Mouse (Mus musculus) left cerebral cortex, adult 11 months (tissue): ENCODE results near the gene Arhgef28.

Experiments
- DNase-seq: peaks from one replicate; pipeline ENCODE4 v3.0.0; 2022; ENCODE audit warnings: low spot score

Gene Arhgef28

DNA sequence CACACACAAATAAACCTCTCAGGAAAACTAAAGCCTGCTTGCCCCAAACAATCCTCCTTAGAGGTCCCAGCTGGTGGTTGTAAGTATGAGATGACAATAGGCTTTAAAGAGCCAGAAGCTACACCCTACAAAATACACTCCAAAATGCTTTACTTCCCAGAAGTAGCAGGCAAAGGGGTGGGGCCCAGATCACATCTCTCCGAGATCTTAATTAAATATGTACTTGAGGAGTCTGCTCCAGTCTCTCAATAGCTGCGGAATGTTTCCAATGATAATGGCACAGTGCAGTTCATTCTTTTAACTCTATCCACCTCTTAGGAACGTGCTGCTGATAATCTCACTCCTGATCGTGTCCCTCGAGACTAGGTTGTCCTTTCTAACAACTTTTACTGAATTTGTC, 240.2 kb downstream of the Arhgef28 start:
- no peak for DNase-seq

DNA sequence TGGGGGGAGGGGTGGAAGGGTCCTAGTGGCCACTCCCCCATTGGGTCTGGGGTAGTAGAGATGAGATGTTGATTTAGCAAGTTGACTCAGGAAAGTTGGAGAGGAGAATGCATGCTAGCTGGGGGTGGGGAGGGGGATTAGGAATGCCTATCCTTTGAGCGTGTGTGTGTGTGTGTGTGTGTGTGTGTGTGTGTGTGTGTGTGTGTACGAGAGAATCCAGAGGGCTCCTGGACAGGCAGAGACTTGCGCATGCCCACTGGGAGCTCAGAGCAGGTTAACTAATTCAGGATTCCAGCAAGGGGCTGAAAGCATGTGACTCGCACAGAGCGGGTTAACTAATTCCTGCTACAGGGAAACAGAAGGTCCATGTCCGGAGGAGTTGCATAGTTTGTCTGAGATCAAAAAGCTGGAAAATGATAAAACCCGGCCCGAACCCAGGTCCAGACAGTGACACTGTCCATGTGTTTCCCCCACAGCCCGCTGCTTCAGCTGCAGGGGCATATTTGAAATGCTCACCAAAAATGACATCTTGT, 241.3 kb downstream of the Arhgef28 start:
- no peak for DNase-seq

DNA sequence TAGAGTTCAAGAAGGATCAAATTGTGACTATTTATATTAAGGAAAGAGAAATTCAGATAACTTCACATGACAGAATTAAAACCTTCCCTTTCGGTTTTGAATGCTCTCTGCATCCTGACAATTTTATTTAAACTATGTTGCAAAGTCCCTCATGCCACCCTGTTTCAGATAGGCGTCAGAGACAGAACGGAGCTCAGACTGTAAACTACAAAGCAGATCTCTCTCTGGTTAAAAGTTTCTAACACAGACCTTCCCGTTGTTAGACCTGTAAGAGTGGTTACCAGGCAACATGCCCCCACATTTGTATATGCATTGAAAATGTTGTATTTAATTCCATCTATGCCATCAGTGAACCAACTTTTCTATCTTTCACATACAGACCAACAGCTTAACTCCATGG, 246.1 kb downstream of the Arhgef28 start:
- DNase-seq = no peak

DNA sequence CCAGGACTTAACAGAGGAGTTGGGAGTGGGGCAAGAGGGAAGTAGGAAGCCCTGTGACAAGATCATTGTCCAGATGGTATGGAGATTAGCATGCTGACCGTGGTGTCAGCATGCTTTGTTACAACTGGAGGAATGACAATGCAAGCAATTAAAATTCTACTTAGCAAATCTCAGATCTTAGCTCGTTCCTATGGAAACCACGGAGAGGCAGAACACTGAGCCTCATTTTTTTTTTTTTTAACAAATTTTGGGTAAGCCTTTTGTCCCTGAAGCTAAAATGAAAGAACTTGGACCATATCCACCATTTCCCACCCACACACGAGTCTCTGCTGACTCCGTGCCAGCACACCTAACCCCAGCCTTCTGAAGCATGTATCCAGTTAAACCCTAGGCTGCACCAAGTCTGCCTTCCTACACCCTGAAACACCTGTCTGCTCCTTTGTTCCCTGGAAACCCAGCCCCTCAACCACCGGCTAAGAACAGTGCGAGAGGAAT, 246.8 kb downstream of the Arhgef28 start:
- peak; percentile 33 for DNase-seq

DNA sequence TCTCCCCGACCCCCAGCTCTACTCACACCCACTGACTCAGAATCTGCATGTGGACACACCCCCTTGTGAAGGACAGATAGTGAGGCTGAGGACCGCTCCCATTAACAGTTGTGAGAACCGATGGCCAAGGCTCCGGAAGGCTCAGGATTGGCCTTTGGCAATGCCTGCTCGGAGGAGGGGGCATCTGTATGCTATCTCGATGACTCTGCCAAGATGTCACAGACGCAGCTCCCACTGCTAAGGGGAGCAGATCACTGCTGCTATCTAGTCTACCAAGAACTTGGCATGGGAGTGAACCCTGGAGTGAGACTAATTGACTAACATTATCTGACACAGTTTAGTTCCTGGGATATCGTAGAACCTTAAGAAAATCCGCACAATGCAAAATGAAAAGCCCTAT, 250.5 kb downstream of the Arhgef28 start:
- no peak for DNase-seq

DNA sequence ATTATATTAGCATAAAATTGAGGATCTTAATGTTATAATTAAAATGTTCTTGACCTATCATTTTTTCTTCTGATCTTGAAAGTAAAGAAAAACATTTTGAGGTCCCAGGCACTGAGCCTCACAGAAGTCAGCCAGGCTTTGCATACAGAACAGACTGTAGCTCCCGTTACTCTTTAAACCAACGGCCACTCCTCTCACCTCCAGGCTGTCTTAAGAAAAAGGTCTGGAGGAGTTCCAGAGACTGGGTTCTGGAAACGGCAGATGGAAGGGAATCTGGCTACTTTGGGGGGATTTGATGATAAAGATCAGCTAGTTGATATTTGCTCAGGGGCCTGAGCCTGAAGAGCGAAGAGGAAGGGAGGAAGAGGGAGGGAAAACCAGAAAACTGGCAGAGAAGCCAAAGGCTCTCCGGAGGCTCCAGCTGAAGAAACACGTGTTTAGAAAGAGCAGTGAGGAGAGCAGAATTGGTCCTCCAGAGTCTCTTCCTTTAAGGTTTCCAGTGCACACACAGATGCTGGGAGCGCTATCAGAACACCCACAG, 251.2 kb downstream of the Arhgef28 start:
- DNase-seq = no peak

DNA sequence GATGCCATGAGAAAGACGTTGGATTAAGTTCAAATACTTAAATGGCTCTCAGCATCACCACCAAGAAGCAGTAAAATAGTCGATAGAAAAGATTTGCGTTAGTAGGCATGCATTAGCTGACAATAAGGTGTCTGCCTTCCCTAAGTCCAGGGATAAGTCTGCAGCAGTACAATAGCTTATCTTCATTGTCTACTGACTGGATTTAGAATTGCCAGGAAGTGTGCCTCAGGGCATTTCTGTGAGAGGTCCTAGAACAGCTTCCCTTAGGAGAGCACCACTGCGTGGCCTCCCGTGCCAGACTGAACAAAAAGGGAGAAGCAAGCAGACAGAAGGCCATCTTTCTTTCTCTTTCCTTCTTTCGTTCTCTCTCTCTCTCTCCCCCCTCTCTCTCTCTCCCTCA, 252.2 kb downstream of the Arhgef28 start:
- DNase-seq = no peak

DNA sequence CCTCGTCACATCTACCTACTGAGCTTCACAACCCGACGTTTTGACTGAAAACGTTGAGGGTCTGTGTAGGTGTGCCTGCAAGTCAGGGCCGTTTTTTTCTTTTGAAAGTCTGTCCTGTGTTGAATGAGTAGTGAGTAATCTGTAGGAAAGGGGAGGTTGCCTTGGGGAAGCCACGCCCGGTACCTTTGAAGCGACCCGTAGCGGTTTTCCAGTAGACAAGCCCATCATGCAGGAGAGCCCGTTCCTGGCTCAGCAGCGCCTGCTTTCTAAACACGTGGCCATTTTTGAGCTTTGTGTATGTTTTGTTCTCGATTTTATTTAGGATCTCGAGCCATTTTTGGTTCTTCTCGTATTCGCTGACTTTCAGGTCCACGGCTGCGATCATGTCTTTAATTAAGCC, 252.7 kb downstream of the Arhgef28 start:
- DNase-seq = no peak

DNA sequence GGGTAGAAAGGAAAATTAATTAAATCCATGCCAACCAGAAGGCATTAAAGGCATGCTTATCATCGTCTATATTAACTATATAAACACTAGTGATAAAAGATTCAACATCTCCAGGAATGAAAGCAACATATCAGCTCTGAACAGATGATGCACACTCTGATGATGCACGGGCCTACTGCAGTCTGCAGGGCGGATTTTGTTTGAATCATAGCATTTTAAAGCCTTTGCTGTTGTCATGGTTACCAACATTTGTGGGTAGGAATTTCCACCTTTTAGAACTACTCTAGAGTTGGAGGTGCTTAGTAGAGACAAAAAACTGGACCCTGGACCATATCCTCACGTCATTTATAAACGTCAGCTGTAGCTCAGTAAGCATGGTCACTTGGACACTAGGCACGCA, 257.4 kb downstream of the Arhgef28 start:
- DNase-seq = no peak

DNA sequence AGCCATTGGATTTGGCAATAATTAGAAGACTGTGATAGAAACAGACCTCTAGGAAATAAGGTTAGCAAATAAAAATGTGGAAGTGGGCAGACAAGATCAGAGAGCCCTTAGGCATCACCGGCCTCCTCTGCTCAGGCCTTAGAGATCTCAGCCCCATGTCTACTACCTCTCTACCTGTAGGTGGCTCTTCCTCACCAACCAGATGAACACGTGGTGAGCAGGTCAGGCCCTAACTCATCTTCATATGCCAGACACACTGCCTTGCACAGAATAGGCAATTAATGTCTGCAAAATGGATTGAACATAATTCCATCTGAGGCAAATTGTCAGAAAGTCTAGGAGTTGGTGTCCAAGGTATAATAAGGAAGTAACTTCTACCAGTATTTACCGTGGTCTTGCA, 258.6 kb downstream of the Arhgef28 start:
- DNase-seq = no peak

DNA sequence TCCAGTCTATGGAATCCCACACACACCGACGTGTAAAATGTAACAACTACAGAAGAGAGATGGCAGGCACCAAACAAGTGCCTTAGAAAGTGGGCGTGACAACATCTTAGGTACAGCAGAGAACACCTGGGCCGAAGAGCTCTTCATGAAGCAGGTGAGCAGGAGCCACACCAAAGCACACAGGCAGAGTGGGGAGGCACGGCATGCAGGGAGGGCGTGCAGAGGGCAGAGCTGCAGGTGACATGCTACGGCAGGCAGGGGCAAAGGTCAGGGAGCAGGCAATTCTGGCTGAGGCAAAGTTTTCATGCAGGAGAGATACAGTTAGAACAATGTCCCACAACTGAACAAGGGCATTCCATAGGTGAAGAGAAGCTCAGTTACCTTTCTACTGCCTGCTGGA, 259.8 kb downstream of the Arhgef28 start:
- DNase-seq = no peak

DNA sequence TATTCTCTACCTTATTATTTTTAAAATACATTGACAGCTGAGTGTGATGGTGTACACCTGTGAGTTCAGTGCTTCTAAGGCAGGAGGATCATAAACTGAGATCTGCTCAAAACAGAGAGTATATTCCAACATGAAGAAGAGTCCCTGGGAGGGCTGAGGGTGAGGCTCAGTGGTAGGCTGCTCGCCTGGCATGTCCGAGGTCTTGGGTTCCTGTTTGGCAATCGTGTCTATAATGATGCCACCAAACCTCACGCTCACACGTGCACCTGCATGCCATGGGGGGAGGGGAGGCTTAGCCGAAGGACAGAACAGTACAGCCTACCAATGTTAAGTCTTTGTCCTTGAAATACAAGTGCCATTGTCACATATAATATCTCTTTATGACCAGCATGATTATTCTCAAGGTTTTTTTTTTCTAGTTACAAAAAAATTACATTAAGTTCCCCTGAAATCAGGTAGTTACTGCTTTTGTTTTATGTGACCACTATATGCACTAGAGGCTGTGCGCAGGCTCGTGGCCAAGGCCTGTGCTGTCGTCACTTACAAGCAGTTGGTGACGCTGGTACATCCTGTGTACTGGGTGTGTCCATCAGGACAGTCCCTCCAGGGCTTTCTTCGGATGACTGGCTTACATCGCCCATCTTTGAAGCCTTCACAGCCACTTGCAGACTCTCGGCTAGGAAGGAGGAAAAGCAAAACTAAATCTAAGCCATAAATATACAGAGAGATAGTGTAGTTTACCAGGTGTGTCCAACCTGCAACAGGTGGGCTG, 264.1 kb downstream of the Arhgef28 start:
- DNase-seq = no peak

DNA sequence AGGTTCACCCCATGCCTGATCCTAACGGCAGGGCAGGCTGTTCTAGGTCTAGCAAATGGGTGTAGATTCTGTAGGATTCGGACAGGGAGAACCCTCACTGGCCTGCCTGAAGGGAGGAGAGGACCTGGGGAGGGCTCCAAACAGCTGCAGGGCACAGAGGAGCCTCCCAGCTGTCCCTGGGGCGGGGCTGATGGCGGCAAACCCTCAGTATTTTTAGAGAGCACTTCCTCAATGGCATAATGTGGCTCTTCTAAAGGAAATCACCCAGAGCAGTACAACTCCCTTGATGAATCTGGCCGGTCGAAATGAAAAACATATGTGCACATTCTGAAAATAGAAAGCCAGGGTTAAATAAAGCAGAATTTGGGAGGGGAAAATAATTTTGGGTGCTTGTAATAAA, 265.1 kb downstream of the Arhgef28 start:
- no peak for DNase-seq

DNA sequence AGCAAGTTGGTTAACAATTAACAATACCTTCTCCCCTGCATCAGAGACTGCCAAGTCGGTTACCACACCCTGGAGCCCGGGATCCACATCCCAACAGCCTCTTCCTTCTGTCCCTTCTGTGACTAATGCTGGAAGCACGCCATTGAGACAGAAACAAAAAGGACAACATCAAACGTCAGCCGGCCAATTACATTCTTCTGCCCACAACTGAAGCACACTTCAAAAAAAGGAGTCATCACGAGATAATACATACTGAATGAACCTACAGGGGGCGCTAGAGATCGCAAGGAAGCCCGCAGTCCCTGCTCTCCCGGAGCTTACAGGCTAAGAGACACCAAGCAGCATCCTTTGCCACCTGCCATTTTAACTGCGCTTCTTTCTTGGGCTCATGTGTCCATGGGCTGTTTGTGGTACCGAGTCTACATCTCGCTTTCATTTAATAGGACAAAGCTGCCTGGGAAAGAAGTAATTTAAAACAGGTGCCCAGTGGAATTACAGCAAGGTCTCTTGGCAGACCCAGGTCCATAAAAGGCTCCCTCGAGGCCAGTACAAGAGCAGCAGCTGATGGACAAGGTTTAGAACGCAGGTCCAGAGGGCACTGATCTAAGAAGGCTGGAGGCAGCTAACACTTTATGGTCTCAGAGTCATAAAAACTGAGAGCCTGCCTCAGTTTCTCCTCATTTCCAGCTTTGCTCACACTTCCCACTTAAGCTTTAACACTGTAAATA, 266.6 kb downstream of the Arhgef28 start:
- no peak for DNase-seq

DNA sequence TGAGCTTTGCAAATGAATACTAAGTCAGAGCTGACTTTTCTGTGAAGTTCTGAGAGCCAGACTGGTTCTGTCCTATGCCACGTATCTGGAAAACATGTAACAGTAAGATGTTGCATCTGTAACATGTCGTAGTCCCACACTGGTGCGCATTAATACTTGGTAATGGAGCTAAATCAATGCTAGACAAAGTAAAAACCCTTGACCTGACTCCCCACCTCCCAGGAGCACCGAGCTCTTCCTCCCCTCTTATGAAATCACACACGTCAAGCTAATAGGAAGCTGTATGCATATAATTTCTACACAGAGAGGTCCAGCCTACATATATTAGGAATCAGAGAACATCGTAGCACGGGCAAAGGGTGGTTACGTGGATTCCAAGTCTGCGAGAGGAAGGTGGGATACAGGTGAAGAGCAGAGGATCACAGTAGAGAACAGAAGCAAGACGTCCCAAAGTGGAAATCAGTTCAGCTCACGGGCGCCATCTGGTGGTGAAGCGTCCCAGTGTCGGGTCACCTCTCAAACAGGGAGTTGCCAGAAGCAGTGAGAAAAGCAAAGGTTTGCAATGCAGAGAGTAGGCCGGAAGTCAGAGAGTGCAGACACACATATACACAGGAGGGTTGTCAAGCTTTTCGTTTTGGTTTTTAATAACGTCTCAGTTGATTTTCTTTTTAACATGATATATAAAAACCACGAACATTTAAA, 267.5 kb downstream of the Arhgef28 start:
- peak; percentile 79 for DNase-seq

DNA sequence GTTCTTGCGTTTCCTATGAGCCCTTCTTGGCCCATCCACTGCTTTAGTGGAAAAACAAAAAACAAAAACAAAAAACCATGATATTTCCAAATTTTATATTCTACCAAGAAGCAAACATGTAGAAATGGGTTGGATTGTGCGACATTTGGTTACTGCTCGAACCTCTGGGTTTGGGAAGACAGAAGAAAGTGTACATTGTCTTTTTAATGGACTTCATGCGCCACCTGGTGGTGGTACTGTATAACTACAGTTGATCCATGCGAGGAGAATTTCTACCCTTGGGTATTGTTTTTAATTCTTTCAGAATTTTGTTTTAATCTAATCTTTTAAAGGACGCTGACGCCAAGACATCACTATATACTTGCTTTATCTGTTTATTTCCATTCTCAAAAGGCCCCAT, 268.3 kb downstream of the Arhgef28 start:
- DNase-seq = no peak

DNA sequence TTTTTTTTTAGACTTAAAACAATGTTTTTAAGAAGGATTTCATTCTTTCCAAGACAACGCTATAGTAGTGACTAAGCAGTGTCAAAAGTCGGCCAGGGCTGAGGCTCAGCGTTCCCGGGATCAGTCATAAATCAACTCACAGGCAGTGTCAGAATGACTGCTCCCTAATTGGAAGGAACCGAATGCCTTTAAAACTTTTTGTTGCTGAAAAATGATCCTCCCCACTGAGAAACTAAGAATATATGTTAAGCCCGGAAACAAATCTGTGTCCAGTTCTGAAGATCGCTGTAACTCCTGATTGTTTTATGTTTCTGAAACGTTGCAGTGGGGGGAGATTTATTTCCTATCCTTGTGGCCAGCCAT, 278.1 kb downstream of the Arhgef28 start:
- DNase-seq = no peak

DNA sequence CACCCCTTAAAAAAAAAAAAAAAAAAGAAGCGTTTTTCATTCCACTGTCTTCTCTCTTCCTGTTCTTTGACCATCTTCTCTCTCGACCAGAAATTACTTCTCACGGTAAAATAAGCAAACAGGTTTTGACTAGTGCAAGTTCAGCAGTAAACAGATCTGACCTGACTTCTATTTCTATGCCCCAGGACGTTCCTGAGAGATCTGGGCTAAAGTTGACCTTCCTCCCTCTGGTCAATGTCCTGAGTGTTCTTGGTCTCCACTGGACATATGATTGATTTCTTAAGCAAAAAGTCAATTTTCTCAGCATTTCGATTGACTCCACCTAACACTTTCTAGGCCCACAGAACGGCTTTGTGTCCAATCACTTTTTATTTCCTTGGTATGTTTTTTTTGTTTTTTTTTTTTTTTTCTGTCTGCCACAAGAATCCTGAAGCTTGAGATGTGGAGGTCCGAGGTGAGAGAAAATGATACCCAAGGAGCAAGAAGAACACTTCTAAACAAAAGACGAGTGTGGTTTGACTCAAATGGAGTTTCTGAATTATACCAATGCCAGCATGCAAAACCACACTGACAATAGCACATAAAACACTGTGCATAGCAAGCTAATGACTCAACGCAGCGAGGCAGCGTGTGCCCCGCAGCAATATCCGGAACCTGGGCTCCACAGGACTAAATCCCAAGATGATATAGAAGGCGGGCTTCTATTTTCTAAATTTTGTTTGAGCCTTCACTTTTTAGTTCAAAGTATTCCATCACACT, 278.7 kb downstream of the Arhgef28 start:
- no peak for DNase-seq

DNA sequence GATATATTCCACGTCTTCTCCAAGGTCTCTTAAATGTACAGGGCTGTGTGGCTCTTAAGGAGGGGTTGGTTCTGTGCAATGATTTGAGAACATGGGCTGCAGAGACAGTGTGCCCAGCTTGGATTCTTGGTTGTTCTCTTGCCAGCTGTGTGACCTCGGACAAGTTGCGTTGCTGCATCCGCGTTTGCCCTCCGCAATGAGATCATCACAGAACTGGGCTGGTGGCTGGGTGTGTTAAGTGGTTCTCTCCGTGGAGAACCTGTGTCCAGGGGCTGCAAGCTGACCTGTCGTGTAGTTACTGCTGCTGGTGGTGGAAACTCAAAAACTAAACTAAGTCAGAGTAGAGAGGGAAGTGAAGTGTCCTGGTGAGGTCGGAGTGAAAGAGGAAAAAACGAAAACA, 279.9 kb downstream of the Arhgef28 start:
- DNase-seq = no peak

DNA sequence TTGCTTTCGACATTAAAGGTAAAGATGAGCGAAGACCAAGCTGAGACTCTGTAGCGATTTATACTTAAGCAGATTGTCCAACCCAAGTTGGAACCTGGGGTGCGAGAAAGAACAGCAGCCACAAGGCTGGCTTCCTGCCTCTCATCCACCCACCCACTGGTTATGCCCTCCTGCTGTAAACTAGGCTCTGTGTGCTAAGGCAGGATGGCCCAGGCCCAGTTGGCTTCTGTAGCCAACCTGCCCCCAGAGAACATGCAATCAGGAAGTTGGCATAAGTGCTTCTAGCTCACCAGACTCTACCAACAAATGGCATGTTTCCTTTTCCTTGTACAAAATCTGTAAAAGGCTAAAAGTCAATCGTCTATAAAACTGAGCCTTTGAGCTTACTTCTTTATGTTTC, 283.2 kb downstream of the Arhgef28 start:
- no peak for DNase-seq

DNA sequence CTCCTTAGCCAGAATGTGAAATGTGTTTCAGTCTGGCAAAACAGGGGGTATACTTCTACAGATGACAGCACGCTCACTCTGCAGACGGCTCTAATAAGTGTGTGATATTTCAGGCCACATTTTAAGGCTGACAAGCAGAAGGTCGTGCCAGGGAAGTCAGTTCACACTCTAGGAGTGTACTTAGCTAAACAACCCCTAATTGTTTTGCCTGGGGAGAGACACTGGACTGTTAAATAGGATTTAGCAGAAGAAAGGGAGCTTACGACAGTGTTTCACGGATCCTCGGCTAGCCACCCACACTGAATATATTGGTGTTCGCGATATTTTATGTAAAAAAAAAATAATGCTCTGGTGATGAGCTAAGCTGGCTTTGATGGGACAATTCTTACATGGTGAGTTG, 286.6 kb downstream of the Arhgef28 start:
- DNase-seq = no peak
